Mouse (Mus musculus) cerebellum, adult 2 months (tissue): ENCODE measurements at regions not wholly inside any gene's neighbourhood (a gene's known extent, or its start where the extent isn't known, plus 50 kb on each side); places are given as distances from the start of the nearest gene placed in this dataset.

Experiments used
- DNase-seq, 2 experiments: peaks; one replicate each; pipeline ENCODE4 v3.0.0; 2021
- H3K27ac ChIP-seq: fragments of 200-500 bp; 2 replicates; pipeline ENCODE4 v1.5.1; 2012; ENCODE audit warnings: low read length, control low read depth, inconsistent platforms; ENCODE audit not compliant: insufficient read depth
- H3K27me3 ChIP-seq: fragments of 200-500 bp; 2 replicates; pipeline ENCODE4 v1.6.1; 2012; ENCODE audit warnings: inconsistent platforms, mild to moderate bottlenecking, low read length, moderate library complexity; ENCODE audit not compliant: control insufficient read depth, insufficient read depth
- H3K4me1 ChIP-seq: fragments of 200-500 bp; 2 replicates; pipeline ENCODE4 v1.6.1; 2011; ENCODE audit warnings: low read length; ENCODE audit not compliant: control insufficient read depth, insufficient read depth
- H3K4me3 ChIP-seq: fragments of 200-500 bp; replicated peaks from 2 replicates; pipeline ENCODE3; 2011; ENCODE audit warnings: mild to moderate bottlenecking, low read depth, low read length, control low read depth; ENCODE audit not compliant: insufficient read depth
- CTCF ChIP-seq: fragments of 200-500 bp; IDR thresholded peaks from 2 replicates; pipeline ENCODE4 v1.5.1; 2011; ENCODE audit warnings: low read depth, mild to moderate bottlenecking, control low read depth, low read length, moderate library complexity, borderline replicate concordance; ENCODE audit not compliant: insufficient read depth
- POLR2A ChIP-seq: fragments of 200-500 bp; IDR thresholded peaks from 2 replicates; pipeline ENCODE4 v1.6.1; 2011; ENCODE audit warnings: low read length, control low read depth, borderline replicate concordance; ENCODE audit not compliant: insufficient read depth
- WGBS: fragments of 180-500 bp; shearing (Covaris S2); methylation state at CpG from one replicate; pipeline ENCODE4 v1.1.7; 2018; 5-methylcytosine and 5-hydroxymethylcytosine counted together

DNA sequence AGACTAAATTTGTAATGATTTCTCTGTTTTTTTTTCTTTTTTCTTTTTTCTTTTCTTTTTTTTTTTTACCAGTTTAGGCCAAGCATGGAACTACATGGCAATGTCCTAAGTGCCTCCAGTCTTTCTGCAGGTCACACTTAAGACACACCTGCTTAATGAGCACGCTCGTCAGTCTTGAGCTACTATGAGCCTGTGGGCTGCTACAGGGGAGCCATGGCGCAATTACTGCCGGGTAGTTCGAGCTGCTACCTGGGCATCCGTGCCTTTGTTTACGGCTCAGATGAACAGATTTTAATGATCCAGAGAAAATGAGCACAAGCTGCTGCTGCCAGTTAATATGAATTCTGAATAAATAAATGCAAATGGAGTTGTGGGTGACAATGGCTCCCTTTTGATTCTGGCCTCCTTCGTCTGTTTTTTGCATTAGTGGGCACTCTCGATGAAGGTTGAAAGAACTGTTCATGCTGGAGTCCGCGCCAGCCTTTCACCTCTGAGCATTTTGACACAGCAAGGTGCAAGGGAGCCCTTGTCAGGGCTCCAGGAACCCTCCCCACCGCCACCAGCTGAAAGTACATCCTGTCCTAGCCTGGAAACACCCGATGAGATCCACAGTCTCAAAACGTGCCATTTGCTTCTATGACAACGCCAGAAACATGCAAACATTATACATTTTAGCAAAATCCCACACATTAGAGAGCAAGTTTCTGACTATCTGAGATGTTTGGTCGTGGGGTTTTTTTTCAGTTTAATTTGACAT is 81.3 kb upstream of the 1700025G04Rik start:
- Histone ChIP-seq H3K4me1 (peaks cover 22% of the 10 kb centered on the region), H3K4me3 (no peak overlapping the region), H3K27me3 (no peaks in the 10 kb centered on the region), H3K27ac (peak overlapping the region; percentile 41; the same call in 1 of the 2 replicates)
- DNase-seq, result peak; percentile 65 to 73
- WGBS, result 19% methylated on average over 16 of the region's 16 CpGs
- TF ChIP-seq POLR2A, result no peak
- no peak for TF ChIP-seq CTCF

DNA sequence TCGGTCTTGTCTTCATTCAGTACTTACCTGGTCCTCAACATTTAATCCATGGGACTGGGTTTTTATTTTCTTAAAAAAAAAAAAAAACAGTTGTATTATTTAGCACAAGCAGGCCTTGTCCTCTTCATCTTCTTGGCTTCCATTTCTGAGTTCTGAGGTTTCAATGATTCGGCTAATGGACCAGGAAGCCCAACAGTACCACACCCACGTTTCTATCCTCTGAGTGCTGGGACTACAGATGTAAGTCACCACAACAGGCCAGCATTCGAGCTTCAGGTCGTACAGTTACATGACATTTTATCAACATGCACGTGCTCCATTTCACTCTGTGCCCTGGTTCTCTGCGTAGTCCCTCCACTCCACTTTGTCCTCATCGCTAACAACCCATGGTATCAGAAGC is 80.7 kb upstream of the 1700025G04Rik start:
- DNase-seq, result no peak
- H3K27ac ChIP-seq, result no peak overlapping the region
- peaks cover 28% of the 10 kb centered on the region for H3K4me1 ChIP-seq
- H3K27me3 ChIP-seq, result no peaks in the 10 kb centered on the region
- TF ChIP-seq CTCF (no peak), POLR2A (no peak)
- no peak overlapping the region for H3K4me3 ChIP-seq
- WGBS, result 98% methylated on average over 8 of the region's 8 CpGs

DNA sequence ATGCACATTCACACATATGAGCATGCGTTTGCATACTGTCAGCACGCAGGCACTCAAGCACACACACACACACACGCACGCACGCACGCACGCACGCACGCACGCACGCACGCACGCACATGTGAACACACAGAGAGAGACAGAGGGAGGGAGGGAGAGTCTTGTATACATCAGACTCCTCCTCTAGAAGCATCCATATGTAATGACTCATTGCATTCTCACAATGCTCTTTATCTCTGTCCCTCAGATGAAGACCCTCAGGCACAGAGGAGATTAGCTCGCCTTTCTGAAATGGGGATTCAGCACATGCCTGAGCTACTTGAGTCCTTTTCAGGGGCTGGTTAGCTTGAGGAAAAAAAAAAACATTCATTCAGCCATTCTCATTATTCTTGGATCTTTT is 79.6 kb upstream of the 1700025G04Rik start:
- Histone ChIP-seq H3K4me3 (no peak overlapping the region), H3K27ac (no peak overlapping the region), H3K27me3 (no peaks in the 10 kb centered on the region), H3K4me1 (peaks cover 38% of the 10 kb centered on the region)
- 95% methylated on average over 14 of the region's 14 CpGs for WGBS
- TF ChIP-seq CTCF (no peak), POLR2A (no peak)
- no peak for DNase-seq

DNA sequence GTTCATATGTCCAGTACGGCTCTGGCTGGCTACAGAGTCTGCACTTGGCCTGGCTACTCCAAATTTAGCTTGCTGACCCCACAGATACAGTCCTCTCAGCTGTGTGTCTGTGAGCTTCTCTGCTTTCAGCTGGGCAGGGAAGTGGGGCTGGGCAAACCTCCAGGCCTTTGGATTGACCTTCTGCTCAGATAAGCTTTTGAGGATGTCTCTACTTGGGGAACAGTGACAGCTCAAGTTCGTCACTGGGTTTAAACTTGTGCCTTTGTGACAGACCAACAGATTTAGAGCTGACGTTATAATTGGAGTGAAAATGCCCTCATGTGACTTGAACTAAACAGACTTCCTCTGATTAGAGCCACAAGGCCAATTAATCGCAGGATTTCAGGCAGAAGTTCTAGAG is 78.4 kb upstream of the 1700025G04Rik start:
- WGBS, result 29% methylated on average over 4 of the region's 4 CpGs
- Histone ChIP-seq H3K4me3 (no peak overlapping the region), H3K4me1 (peaks cover 44% of the 10 kb centered on the region), H3K27ac (no peak overlapping the region), H3K27me3 (no peaks in the 10 kb centered on the region)
- TF ChIP-seq POLR2A (no peak), CTCF (no peak)
- peak; percentile 49 for DNase-seq

DNA sequence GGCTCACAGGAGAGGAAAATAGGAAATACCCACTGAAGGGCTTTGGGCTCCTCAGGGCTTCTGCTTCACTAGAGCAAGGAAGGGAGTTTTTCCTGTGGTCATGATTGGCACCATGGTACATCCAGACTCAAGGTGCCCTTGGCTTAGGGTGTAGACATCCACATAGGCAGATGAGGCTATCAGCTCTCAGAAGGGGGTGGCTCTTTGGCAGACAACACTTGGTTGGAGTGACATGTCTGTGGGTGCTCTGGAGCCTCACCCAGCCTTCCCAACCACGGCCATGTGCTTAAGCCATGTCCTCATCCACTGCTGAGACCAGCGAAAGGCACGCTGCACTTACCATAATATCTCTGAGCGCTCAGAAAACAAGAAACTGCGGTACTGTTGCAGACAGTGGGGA is 77.8 kb upstream of the 1700025G04Rik start:
- no peak overlapping the region for H3K27ac ChIP-seq
- no peak overlapping the region for H3K4me3 ChIP-seq
- H3K4me1 ChIP-seq, result peaks cover 44% of the 10 kb centered on the region
- 81% methylated on average over 5 of the region's 5 CpGs for WGBS
- TF ChIP-seq CTCF, result no peak
- TF ChIP-seq POLR2A, result no peak
- no peak for DNase-seq
- H3K27me3 ChIP-seq, result no peaks in the 10 kb centered on the region

DNA sequence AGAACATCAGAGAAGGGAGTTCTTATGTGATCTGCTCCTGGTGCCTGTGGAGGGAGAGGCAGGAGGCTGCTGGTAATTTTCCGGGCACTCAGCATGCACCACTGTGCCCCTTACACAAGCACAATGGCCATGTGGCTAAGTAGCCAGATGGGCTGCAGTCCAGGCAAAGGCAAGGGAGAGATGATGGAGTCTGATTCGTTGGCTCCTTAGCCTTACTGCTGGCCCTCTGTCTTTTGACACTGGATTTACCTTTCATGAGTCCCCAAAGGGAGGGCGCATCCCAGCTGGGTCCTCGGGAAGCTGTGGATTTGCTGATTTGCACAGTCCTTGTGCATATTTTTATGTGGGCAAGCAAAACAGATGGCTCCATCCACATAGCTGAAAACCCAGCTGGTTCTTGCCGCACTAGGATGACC is 75.6 kb upstream of the 1700025G04Rik start:
- Histone ChIP-seq H3K27ac (peak overlapping the region; percentile 91), H3K27me3 (no peaks in the 10 kb centered on the region), H3K4me3 (no peak overlapping the region), H3K4me1 (peaks cover 30% of the 10 kb centered on the region)
- DNase-seq, result peak; percentile 82 to 84
- no peak for TF ChIP-seq CTCF
- no peak for TF ChIP-seq POLR2A
- 9% methylated on average over 5 of the region's 5 CpGs for WGBS

DNA sequence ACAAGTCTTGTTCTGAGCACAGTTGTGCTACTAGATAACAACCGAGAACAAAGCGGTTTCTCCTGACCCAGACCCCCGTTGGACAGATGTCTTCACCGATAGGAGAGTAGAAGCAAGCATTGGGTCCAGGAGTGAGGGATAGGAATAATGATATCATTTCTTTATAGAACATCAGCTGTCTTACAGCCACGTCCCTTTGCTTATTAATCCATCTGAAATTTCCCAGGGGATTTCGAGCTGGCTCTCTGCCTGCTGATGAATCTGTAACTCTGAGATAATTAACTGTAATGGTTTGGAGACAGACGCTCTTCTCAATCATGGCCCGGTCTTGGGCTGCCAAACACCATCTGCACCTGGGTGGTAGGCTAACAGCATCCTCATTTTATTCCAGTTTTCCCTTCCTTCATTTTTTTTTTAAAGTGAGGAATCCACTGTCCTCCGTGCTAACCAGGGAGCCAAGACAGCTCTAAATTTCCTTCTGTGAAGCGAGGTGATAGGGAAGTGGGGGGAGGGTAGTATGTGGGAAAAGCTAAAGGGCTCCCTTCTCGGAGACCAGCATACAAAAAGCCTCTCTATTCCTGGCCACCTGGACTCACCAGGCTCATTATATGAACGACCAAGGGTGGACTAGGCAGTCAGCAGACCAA is 75.0 kb upstream of the 1700025G04Rik start:
- H3K27ac ChIP-seq, result peak overlapping the region; percentile 91
- no peak for DNase-seq
- 27% methylated on average over 12 of the region's 12 CpGs for WGBS

DNA sequence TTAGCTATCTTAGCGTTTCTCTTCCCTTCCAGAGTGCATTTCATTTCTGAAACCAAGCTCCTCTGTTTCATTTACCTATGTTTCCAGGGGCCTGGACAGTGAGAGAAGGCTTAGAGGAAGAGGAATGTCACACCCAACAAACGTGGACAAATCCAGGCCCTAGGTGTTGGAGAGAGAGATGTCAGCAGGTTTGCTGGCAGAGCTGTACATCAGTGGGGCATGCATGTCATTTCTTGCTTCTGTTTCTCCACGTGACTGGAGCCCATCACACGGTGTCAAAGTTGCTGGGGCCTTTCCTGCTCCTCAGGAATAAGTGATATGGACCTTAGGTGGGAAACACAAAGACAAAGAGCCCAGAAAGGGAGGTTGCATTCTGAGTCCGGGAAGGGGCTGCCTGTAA is 74.3 kb upstream of the 1700025G04Rik start:
- H3K27ac ChIP-seq, result peak overlapping the region; percentile 91; the same call in 1 of the 2 replicates
- H3K27me3 ChIP-seq, result no peaks in the 10 kb centered on the region
- no peak for DNase-seq
- no peak overlapping the region for H3K4me3 ChIP-seq
- H3K4me1 ChIP-seq, result peaks cover 30% of the 10 kb centered on the region
- 66% methylated on average over 5 of the region's 5 CpGs for WGBS
- TF ChIP-seq CTCF, result no peak
- TF ChIP-seq POLR2A, result no peak

More for the DNA sequence above, 75.0 kb upstream of the 1700025G04Rik start:
- Histone ChIP-seq H3K27me3 (no peaks in the 10 kb centered on the region), H3K4me1 (peaks cover 30% of the 10 kb centered on the region), H3K4me3 (no peak overlapping the region)
- TF ChIP-seq POLR2A (no peak; the same call in 1 of the 2 replicates), CTCF (no peak)
